Mouse (Mus musculus) v-Abl transformed pro-B cells (cell line): ENCODE measurements at regions not wholly inside any gene's neighbourhood (a gene's known extent, or its start where the extent isn't known, plus 50 kb on each side); places are given as distances from the start of the nearest gene placed in this dataset.
"Not testable (repeated sequence)": the region's sequence is repeated elsewhere in the genome, so short reads cannot be mapped to it uniquely, and the experiment has no call there.

Experiments used
- in situ Hi-C, 2 experiments: fragments of 400-800 bp; cut with MboI; formaldehyde crosslinking; loops; one replicate each; pipeline ENCODE4 v1.15.1; 2025; ENCODE audit not compliant: unreplicated experiment in 2 of 2

- in situ Hi-C loops, result loop anchor here (5.0 kb wide), 3 partner anchors 212 to 347 kb away; partner anchors contain the start of gene Rap2c (in 1 of the 2)
Measured at GRCm38 (mm10) chrX:50675356-50675755, 165.5 kb upstream of the Stk26 start.

- in situ Hi-C loops, result loop anchor here (5.0 to 25.0 kb wide), 2 partner anchors 554 to 714 kb away; partner anchors contain the start of gene Mbnl3 (in 2 of the 2)
Measured at GRCm38 (mm10) chrX:50657835-50658565, 182.8 kb upstream of the Stk26 start.

GRCm38 (mm10) chrX:50657180-50657834 is 183.5 kb upstream of the Stk26 start:
- in situ Hi-C loops, result loop anchor here (5.0 to 25.0 kb wide), 2 partner anchors 555 to 715 kb away; partner anchors contain the start of gene Mbnl3 (in 2 of the 2)

- in situ Hi-C loops, result loop anchor here (5.0 to 25.0 kb wide), 2 partner anchors 557 to 717 kb away; partner anchors contain the start of gene Mbnl3 (in 2 of the 2)
Measured at GRCm38 (mm10) chrX:50655380-50655779, 185.5 kb upstream of the Stk26 start.

- in situ Hi-C loops, result no loop called here
Measured at GRCm38 (mm10) chrX:50641347-50641746, 199.5 kb upstream of the Stk26 start.

- in situ Hi-C loops, result no loop called here
Measured at GRCm38 (mm10) chrX:50635634-50636033, 205.2 kb upstream of the Stk26 start.

GRCm38 (mm10) chrX:50634842-50635615 is 205.8 kb upstream of the Stk26 start:
- in situ Hi-C loops, result no loop called here

GRCm38 (mm10) chrX:50632536-50632935 is 204.2 kb upstream of the Olfr1324 start:
- in situ Hi-C loops, result no loop called here

- in situ Hi-C loops, result no loop called here
Measured at GRCm38 (mm10) chrX:50625336-50625735, 197.0 kb upstream of the Olfr1324 start.

- in situ Hi-C loops, result no loop called here
Measured at GRCm38 (mm10) chrX:50622984-50623455, 194.7 kb upstream of the Olfr1324 start.

- in situ Hi-C loops, result no loop called here
Measured at GRCm38 (mm10) chrX:50620909-50621308, 192.6 kb upstream of the Olfr1324 start.

GRCm38 (mm10) chrX:50619919-50620318 is 191.6 kb upstream of the Olfr1324 start:
- in situ Hi-C loops, result no loop called here

GRCm38 (mm10) chrX:50618936-50619335 is 190.6 kb upstream of the Olfr1324 start:
- in situ Hi-C loops, result no loop called here

- in situ Hi-C loops, result not testable (repeated sequence)
Measured at GRCm38 (mm10) chrX:50616920-50617319, 188.6 kb upstream of the Olfr1324 start.

- in situ Hi-C loops, result not testable (repeated sequence)
Measured at GRCm38 (mm10) chrX:50614874-50615273, 186.6 kb upstream of the Olfr1324 start.

GRCm38 (mm10) chrX:50614367-50614766 is 186.1 kb upstream of the Olfr1324 start:
- in situ Hi-C loops, result not testable (repeated sequence)

GRCm38 (mm10) chrX:50611765-50612591 is 183.7 kb upstream of the Olfr1324 start:
- in situ Hi-C loops, result no loop called here

GRCm38 (mm10) chrX:50608141-50608540 is 179.8 kb upstream of the Olfr1324 start:
- in situ Hi-C loops, result not testable (repeated sequence)

GRCm38 (mm10) chrX:50607636-50608035 is 179.3 kb upstream of the Olfr1324 start:
- in situ Hi-C loops, result no loop called here

GRCm38 (mm10) chrX:50605517-50605916 is 177.2 kb upstream of the Olfr1324 start:
- in situ Hi-C loops, result not testable (repeated sequence)
